Mouse (Mus musculus): ENCODE measurements around the gene Ccdc73.

DNA sequence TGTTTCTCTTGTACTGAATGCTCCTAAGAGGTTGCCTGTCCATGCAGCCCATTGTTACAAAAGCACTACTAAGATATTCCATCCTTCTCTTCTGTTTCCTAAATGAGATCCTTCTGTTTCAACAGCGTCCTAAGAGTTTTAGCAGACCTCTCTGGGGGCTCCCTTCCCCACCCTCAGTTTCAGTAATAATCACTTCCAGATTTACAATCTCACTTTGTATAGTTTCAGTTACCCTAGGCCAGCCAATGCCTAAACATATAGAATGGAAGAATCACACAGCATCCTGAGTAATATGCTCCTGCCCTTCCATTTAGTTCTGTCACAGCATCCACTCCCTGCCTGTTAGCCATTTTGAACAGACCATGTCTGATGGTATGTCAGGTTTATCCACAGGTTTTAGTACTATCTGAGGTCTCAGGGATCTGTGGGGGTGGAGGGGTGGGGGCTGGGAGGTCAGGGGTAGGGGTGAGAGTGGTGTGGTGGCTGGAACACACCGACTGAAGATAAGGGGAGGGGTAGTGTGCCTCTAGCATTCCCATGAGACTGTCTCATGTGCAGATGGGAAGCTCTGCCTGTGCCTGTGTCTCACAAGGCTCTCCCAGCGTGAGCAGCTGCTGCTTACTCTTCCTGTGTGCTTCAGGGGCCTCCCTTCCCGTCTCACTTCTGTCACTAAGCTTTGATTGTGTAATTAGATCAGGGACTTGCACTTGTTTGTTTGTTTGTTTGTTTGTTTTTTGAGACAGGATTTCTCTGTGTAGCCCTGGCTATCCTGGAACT lies 20.8 kb upstream of the Ccdc73 start:
- TF ChIP-seq POLR2A (IDR thresholded peaks at IDR 0.05; ENCODE audit: low read depth, low read length): no peak
- TF ChIP-seq CTCF (IDR thresholded peaks at IDR 0.05; ENCODE audit: extremely low read depth, insufficient read length, insufficient replicate concordance, low read depth, low read length): no peak

Measured in small intestine, adult 2 months (tissue).